Mouse (Mus musculus) hindbrain, embryonic 13.5 days (tissue): ENCODE data around the gene Nalcn. TPM values are rescaled to one million over a fixed set of nuclear protein-coding genes. Genes with fewer than 3 reads are reported as not detected.

Experiments
- ATAC-seq: fragments of 200-750 bp; cut with Nextera tagmentation; 2 replicates; pipeline ENCODE4 v1.8.0; 2017; ENCODE audit warnings: moderate TSS enrichment; ENCODE audit not compliant: low FRiP score
- H3K27ac ChIP-seq: fragments of 300-500 bp; sonication (generic); 2 replicates; pipeline ENCODE4 v1.5.1; 2015; ENCODE audit warnings: inconsistent platforms, mild to moderate bottlenecking, moderate library complexity
- H3K27me3 ChIP-seq: fragments of 300-500 bp; sonication (generic); 2 replicates; pipeline ENCODE4 v1.6.1; 2015; ENCODE audit warnings: mild to moderate bottlenecking, inconsistent platforms
- H3K36me3 ChIP-seq: fragments of 300-500 bp; sonication (generic); 2 replicates; pipeline ENCODE4 v1.6.1; 2015; ENCODE audit warnings: mild to moderate bottlenecking, inconsistent platforms
- H3K4me1 ChIP-seq: fragments of 300-500 bp; sonication (generic); replicated peaks from 2 replicates; pipeline ENCODE4 v1.6.1; 2015; ENCODE audit warnings: inconsistent platforms
- H3K4me2 ChIP-seq: fragments of 300-500 bp; sonication (generic); 2 replicates; pipeline ENCODE4 v1.6.1; 2015; ENCODE audit warnings: inconsistent platforms, mild to moderate bottlenecking, moderate library complexity
- H3K4me3 ChIP-seq: fragments of 300-500 bp; sonication (generic); 2 replicates; pipeline ENCODE4 v1.5.1; 2015; ENCODE audit warnings: mild to moderate bottlenecking, inconsistent platforms
- H3K9ac ChIP-seq: fragments of 300-500 bp; sonication (generic); 2 replicates; pipeline ENCODE4 v1.6.1; 2015; ENCODE audit warnings: mild to moderate bottlenecking, inconsistent platforms
- H3K9me3 ChIP-seq: fragments of 300-500 bp; sonication (generic); 2 replicates; pipeline ENCODE4 v1.6.1; 2016; ENCODE audit warnings: inconsistent platforms
- WGBS: fragments of 180-500 bp; shearing (Covaris S2); methylation state at CpG from one replicate; pipeline ENCODE4 v1.1.7; 2015; 5-methylcytosine and 5-hydroxymethylcytosine counted together
- polyA plus RNA-seq: library from polyadenylated mRNA; unstranded; fragments of >200 nt; fragmentation: Nextera tagmentation; extraction: Ambion mirVana; gene quantifications from 2 replicates; pipeline ENCODE4 v1.2.1, GENCODE M21; 2015

Gene Nalcn
- polyA plus RNA-seq, 1 experiment from 2014 or later = 7.6 TPM

- no peaks in the 10 kb centered on the region for H3K27me3 ChIP-seq
- H3K4me2 ChIP-seq = no peak overlapping the region
- no peak overlapping the region for H3K27ac ChIP-seq
- H3K9me3 ChIP-seq = no peaks in the 10 kb centered on the region
- ATAC-seq = no peak
- no peak overlapping the region for H3K9ac ChIP-seq
- no peak overlapping the region for H3K4me3 ChIP-seq
- WGBS = 67% methylated on average over 1 of the region's 1 CpGs
- peaks cover 6% of the 10 kb centered on the region; the same call in 1 of the 2 replicates for H3K36me3 ChIP-seq
- H3K4me1 ChIP-seq = no peaks in the 10 kb centered on the region
Measured at GRCm38 (mm10) chr14:123462026-123462425, 164.9 kb downstream of the Nalcn start.

GRCm38 (mm10) chr14:123446031-123446430 lies 180.9 kb downstream of the Nalcn start:
- H3K27ac ChIP-seq = no peak overlapping the region
- no peak overlapping the region for H3K4me2 ChIP-seq
- H3K9ac ChIP-seq = no peak overlapping the region
- no peak overlapping the region for H3K4me3 ChIP-seq
- ATAC-seq = no peak
- no peaks in the 10 kb centered on the region for H3K4me1 ChIP-seq
- WGBS = 68% methylated on average over 1 of the region's 1 CpGs
- H3K9me3 ChIP-seq = no peaks in the 10 kb centered on the region
- H3K36me3 ChIP-seq = no peaks in the 10 kb centered on the region
- no peaks in the 10 kb centered on the region for H3K27me3 ChIP-seq

GRCm38 (mm10) chr14:123435542-123435941 lies 191.4 kb downstream of the Nalcn start:
- no peaks in the 10 kb centered on the region for H3K9me3 ChIP-seq
- H3K4me1 ChIP-seq = no peaks in the 10 kb centered on the region
- no peak overlapping the region for H3K4me3 ChIP-seq
- H3K27me3 ChIP-seq = no peaks in the 10 kb centered on the region
- H3K36me3 ChIP-seq = no peaks in the 10 kb centered on the region
- ATAC-seq = no peak
- 71% methylated on average over 3 of the region's 3 CpGs for WGBS
- H3K9ac ChIP-seq = no peak overlapping the region
- H3K4me2 ChIP-seq = no peak overlapping the region
- no peak overlapping the region for H3K27ac ChIP-seq

- peak; percentile 76 for ATAC-seq
- Histone ChIP-seq H3K36me3 (no peaks in the 10 kb centered on the region), H3K27me3 (no peaks in the 10 kb centered on the region), H3K4me1 (peaks cover 4% of the 10 kb centered on the region; the same call in 1 of the 2 replicates), H3K9ac (no peak overlapping the region), H3K4me2 (no peak overlapping the region), H3K4me3 (no peak overlapping the region), H3K27ac (peak overlapping the region; percentile 52; the same call in 1 of the 2 replicates), H3K9me3 (no peaks in the 10 kb centered on the region)
- WGBS = 55% methylated on average over 7 of the region's 7 CpGs
Measured at GRCm38 (mm10) chr14:123376167-123376855, 250.6 kb downstream of the Nalcn start.

DNA sequence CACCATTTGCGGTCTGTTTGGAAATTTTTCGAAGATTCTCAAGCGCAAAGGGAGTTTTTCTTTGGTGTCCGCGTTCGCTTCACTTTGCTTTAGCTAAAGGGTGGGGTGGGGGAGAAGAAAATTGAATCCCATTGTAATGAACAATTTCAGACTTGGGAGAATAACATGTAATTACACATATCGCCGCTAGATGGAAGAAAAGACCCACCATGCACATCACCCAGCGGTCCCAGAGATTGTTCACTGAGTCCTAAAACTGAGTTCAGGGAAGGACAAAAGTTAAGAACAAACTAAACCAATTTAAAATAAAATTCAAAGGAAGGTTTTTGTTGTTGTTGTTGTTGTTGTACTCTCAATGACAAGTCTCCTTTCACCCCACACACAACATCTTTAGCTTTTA lies 255.4 kb downstream of the Nalcn start:
- Histone ChIP-seq H3K4me2 (no peak overlapping the region), H3K27me3 (no peaks in the 10 kb centered on the region), H3K9ac (no peak overlapping the region), H3K4me1 (peaks cover 4% of the 10 kb centered on the region; the same call in 1 of the 2 replicates), H3K36me3 (no peaks in the 10 kb centered on the region), H3K4me3 (no peak overlapping the region), H3K9me3 (no peaks in the 10 kb centered on the region), H3K27ac (no peak overlapping the region)
- WGBS = 17% methylated on average over 9 of the region's 9 CpGs
- ATAC-seq = peak; percentile 67

DNA sequence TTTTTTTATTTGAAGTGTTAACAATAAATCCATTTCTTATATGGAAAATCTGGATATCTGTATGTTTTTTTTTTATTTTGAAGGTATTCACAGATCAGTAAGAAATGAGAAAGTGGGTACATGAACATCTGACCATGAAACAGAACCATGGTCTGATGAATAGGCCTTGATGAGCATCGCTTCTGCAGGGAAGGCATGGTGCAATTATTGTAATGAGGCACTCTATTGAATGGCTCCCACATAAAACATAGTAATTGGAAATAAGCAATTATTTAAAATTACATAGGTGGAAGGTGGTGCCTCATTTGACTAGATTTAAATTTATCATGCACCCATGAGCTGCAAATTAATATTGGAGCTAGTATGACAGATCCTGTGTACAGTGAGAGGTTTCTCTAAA lies 267.3 kb downstream of the Nalcn start:
- Histone ChIP-seq H3K4me3 (no peak overlapping the region), H3K9ac (no peak overlapping the region), H3K27ac (no peak overlapping the region), H3K27me3 (no peaks in the 10 kb centered on the region), H3K4me1 (no peaks in the 10 kb centered on the region), H3K36me3 (no peaks in the 10 kb centered on the region), H3K9me3 (no peaks in the 10 kb centered on the region), H3K4me2 (no peak overlapping the region)
- ATAC-seq = no peak
- 56% methylated on average over 1 of the region's 1 CpGs for WGBS

GRCm38 (mm10) chr14:123352973-123353372 lies 274.0 kb downstream of the Nalcn start:
- peaks cover 2% of the 10 kb centered on the region; the same call in 1 of the 2 replicates for H3K36me3 ChIP-seq
- no peaks in the 10 kb centered on the region for H3K27me3 ChIP-seq
- no peak overlapping the region for H3K9ac ChIP-seq
- H3K4me1 ChIP-seq = no peaks in the 10 kb centered on the region
- WGBS = 18% methylated on average over 6 of the region's 6 CpGs
- ATAC-seq = peak; percentile 57; the same call in 1 of the 2 replicates
- no peak overlapping the region for H3K27ac ChIP-seq
- no peak overlapping the region for H3K4me3 ChIP-seq
- no peaks in the 10 kb centered on the region for H3K9me3 ChIP-seq
- no peak overlapping the region for H3K4me2 ChIP-seq

- WGBS = 14% methylated on average over 1 of the region's 1 CpGs
- H3K4me2 ChIP-seq = no peak overlapping the region
- no peak overlapping the region for H3K4me3 ChIP-seq
- H3K27ac ChIP-seq = no peak overlapping the region
- no peaks in the 10 kb centered on the region for H3K9me3 ChIP-seq
- no peaks in the 10 kb centered on the region for H3K27me3 ChIP-seq
- H3K36me3 ChIP-seq = no peaks in the 10 kb centered on the region
- H3K9ac ChIP-seq = no peak overlapping the region
- no peaks in the 10 kb centered on the region for H3K4me1 ChIP-seq
- ATAC-seq = no peak
Measured at GRCm38 (mm10) chr14:123331841-123332240, 295.1 kb downstream of the Nalcn start.

- Histone ChIP-seq H3K27me3 (no peaks in the 10 kb centered on the region), H3K9me3 (no peaks in the 10 kb centered on the region), H3K4me1 (no peaks in the 10 kb centered on the region), H3K36me3 (no peaks in the 10 kb centered on the region), H3K4me2 (no peak overlapping the region), H3K4me3 (no peak overlapping the region), H3K27ac (no peak overlapping the region), H3K9ac (no peak overlapping the region)
- 45% methylated on average over 1 of the region's 1 CpGs for WGBS
- no peak for ATAC-seq
Measured at GRCm38 (mm10) chr14:123314369-123314768, 312.6 kb downstream of the Nalcn start.

DNA sequence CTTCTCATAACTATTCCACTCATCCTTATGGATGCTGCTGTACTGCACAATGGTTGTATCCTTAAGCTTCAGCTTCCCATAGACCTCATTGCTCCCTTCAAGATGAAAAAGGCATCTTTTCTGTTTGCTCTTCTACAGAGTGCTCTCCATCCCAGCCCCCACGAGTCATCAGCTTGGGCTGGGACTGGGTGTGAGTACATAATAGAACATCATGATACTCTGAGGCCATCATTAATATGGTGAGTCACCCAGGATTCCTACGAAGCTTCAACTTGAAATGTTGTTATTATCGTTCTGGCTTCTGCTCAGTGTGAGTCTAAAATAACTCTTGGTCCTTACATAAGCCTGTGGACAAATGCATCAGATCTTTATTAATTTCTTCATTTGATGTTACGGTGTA lies 314.6 kb downstream of the Nalcn start:
- no peaks in the 10 kb centered on the region for H3K9me3 ChIP-seq
- no peak overlapping the region for H3K27ac ChIP-seq
- WGBS = 92% methylated on average over 4 of the region's 4 CpGs
- ATAC-seq = no peak
- H3K9ac ChIP-seq = no peak overlapping the region
- H3K4me1 ChIP-seq = no peaks in the 10 kb centered on the region
- H3K4me3 ChIP-seq = no peak overlapping the region
- no peaks in the 10 kb centered on the region for H3K36me3 ChIP-seq
- H3K27me3 ChIP-seq = no peaks in the 10 kb centered on the region
- no peak overlapping the region for H3K4me2 ChIP-seq

GRCm38 (mm10) chr14:123296068-123296467 lies 330.9 kb downstream of the Nalcn start:
- Histone ChIP-seq H3K4me1 (no peaks in the 10 kb centered on the region), H3K4me3 (no peak overlapping the region), H3K27ac (no peak overlapping the region), H3K9me3 (no peaks in the 10 kb centered on the region), H3K4me2 (no peak overlapping the region), H3K36me3 (no peaks in the 10 kb centered on the region), H3K27me3 (no peaks in the 10 kb centered on the region), H3K9ac (no peak overlapping the region)
- ATAC-seq = no peak

DNA sequence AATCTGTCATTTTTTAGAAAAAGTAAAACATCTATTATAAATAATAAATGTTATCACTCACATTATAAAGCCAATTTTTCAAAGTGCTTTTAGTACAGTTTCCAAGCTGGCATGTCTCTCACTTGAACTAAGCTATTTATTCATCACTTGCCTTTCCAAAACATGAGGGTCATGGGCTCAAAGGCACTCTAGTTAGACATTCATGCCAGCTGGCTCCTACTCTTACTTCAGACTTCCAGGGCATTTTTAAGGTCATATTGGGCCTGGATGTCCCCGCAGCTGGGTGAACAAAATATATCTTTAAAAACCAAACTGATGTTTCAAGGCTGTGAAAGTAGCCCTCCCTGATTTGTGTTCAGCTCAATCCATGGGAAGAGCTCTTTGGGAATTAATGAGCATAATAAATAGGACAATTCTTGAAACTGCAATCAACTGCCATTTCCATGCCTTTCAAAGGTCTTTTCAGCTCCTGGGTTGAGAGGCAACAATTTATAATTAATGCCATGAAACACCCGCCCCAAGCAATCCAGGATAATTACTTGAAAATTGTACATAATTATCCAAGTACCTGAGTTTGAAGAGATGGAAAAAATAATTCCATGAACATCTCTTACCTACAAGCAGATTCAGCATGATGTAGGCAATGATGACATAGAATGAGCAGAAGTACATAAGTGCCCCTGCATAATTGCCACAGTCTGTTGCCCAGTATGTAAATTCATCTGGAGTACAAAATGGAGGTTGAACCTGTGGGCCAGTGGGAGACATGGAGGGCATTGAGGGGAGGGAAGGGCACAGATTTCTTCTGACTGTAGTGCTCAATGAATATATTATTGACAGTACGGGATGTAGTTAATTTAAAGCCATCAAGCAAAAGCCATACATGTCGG lies 335.6 kb downstream of the Nalcn start:
- ATAC-seq = no peak

More for the DNA sequence above, 335.6 kb downstream of the Nalcn start:
- Histone ChIP-seq H3K4me3 (no peak overlapping the region), H3K4me1 (no peaks in the 10 kb centered on the region), H3K27ac (no peak overlapping the region), H3K36me3 (0 out of 2 replicates have a peak, but pooled peaks cover 4% of the 10 kb centered on the region), H3K27me3 (no peaks in the 10 kb centered on the region), H3K9ac (no peak overlapping the region), H3K4me2 (no peak overlapping the region), H3K9me3 (no peaks in the 10 kb centered on the region)
- WGBS = 87% methylated on average over 4 of the region's 4 CpGs
